In genomic region chr13:75091071-75091470, GRCm38 (mm10) we compare ENCODE assay signal across 9 mouse cellular contexts. TPM values are rescaled to one million over a fixed set of nuclear protein-coding genes. Genes with fewer than 3 reads are reported as not detected.
DNase-seq lines count a peak whose midpoint lies in the region; ATAC-seq lines count a peak whose summit lies in the region.
"Had no signal": no experiment of that assay in that cellular context is flagged by ENCODE, and none has a peak within 500 bp of the region (broad histone marks: within the 10 kb centered on the region; RNA-seq: fewer than 3 reads in every experiment).

No protein-coding gene starts in this region.

- H3K27ac ChIP-seq in embryonic facial prominence, embryonic 10.5 days (replicated peaks), result no peak overlapping the region
- H3K27ac ChIP-seq in forebrain, embryonic 16.5 days (ENCODE audit: low read length), result no peak overlapping the region
- no peak overlapping the region for H3K27ac ChIP-seq in midbrain, embryonic 16.5 days (ENCODE audit: low read length)

- no peaks in the 10 kb centered on the region for H3K36me3 ChIP-seq in embryonic facial prominence, embryonic 10.5 days (replicated peaks)
- no peaks in the 10 kb centered on the region for H3K36me3 ChIP-seq in forebrain, embryonic 16.5 days (ENCODE audit: control insufficient read depth, insufficient read depth)
- no peaks in the 10 kb centered on the region for H3K36me3 ChIP-seq in midbrain, embryonic 16.5 days (ENCODE audit: control insufficient read depth, insufficient read depth, low read length)

- ATAC-seq in forebrain, embryonic 16.5 days, result no peak
- no peak for ATAC-seq in midbrain, embryonic 16.5 days
- no peak for ATAC-seq in megakaryocyte progenitor cell, adult 5-6 weeks (replicated peaks; ENCODE audit: poor library complexity)

- WGBS in embryonic facial prominence, embryonic 10.5 days, result 77% methylated on average over 5 of the region's 5 CpGs
- WGBS in forebrain, embryonic 16.5 days, result 51% methylated on average over 5 of the region's 5 CpGs
- 66% methylated on average over 5 of the region's 5 CpGs for WGBS in midbrain, embryonic 16.5 days

- H3K27me3 ChIP-seq in embryonic facial prominence, embryonic 10.5 days (replicated peaks; ENCODE audit: low read depth, poor library complexity, severe bottlenecking), result peaks cover 14% of the 10 kb centered on the region
- no peaks in the 10 kb centered on the region for H3K27me3 ChIP-seq in forebrain, embryonic 16.5 days (replicated peaks; ENCODE audit: control insufficient read depth, insufficient read depth, low read length)
- H3K27me3 ChIP-seq in midbrain, embryonic 16.5 days (ENCODE audit: control insufficient read depth, insufficient read depth, low read depth, low read length), result no peaks in the 10 kb centered on the region

- peaks cover 12% of the 10 kb centered on the region; the same call in 1 of the 2 replicates for H3K4me1 ChIP-seq in embryonic facial prominence, embryonic 10.5 days
- peaks cover 5% of the 10 kb centered on the region; the same call in 1 of the 2 replicates for H3K4me1 ChIP-seq in forebrain, embryonic 16.5 days (replicated peaks; ENCODE audit: control insufficient read depth, insufficient read depth, low read length)
- no peaks in the 10 kb centered on the region for H3K4me1 ChIP-seq in midbrain, embryonic 16.5 days (ENCODE audit: control insufficient read depth, insufficient read depth, low read length)

- H3K9ac ChIP-seq in forebrain, embryonic 16.5 days (replicated peaks; ENCODE audit: low read depth, low read length), result no peak overlapping the region
- no peak overlapping the region for H3K9ac ChIP-seq in midbrain, embryonic 16.5 days (ENCODE audit: low read depth, low read length)

- peak; percentile 15 to 22 for DNase-seq in left cerebral cortex, postnatal 14 days (ENCODE audit: low spot score in 2 of 2)
- DNase-seq in left cerebral cortex, adult 8-10 months (ENCODE audit: low spot score in 2 of 2), result no peak
- DNase-seq in embryonic facial prominence, embryonic 10.5 days (ENCODE audit: low spot score), result no peak
- no peak for DNase-seq in ovary, postnatal 36 days (ENCODE audit: low spot score)
- DNase-seq: gastrocnemius, postnatal 25 days; kidney, adult 9 months had no signal

- no peaks in the 10 kb centered on the region for H3K9me3 ChIP-seq in embryonic facial prominence, embryonic 10.5 days
- H3K9me3 ChIP-seq in forebrain, embryonic 16.5 days (ENCODE audit: control insufficient read depth, low read length), result no peaks in the 10 kb centered on the region
- H3K9me3 ChIP-seq in midbrain, embryonic 16.5 days (replicated peaks; ENCODE audit: control insufficient read depth, low read length, poor library complexity, severe bottlenecking), result no peaks in the 10 kb centered on the region

- H3K4me3 ChIP-seq in embryonic facial prominence, embryonic 10.5 days, result peak overlapping the region; percentile 59
- H3K4me3 ChIP-seq in forebrain, embryonic 16.5 days (replicated peaks; ENCODE audit: low read length), result peak overlapping the region; percentile 64
- H3K4me3 ChIP-seq in midbrain, embryonic 16.5 days (ENCODE audit: low read depth, low read length), result peak overlapping the region; percentile 57; the same call in 1 of the 2 replicates

- H3K4me2 ChIP-seq in forebrain, embryonic 16.5 days (ENCODE audit: low read length), result peak overlapping the region; percentile 92; the same call in 1 of the 2 replicates
- H3K4me2 ChIP-seq in midbrain, embryonic 16.5 days (ENCODE audit: low read length), result peak overlapping the region; percentile 70

- intact Hi-C loops in left cerebral cortex, postnatal 14 days (cut with DNase I), result loop anchor here (10.0 kb wide), 1 partner anchor 226 kb away; no protein-coding TSS in a partner anchor

RNA-seq across cellular contexts. Expression of gene Pcsk1, which starts 1.4 kb away (rescaled TPM):
- total RNA-seq in left cerebral cortex, postnatal 14 days (2021), result 10 to 100 TPM; 31.1 to 32.6 TPM
- 10 to 100 TPM; 26.4 to 32.0 (median 28.6) TPM for total RNA-seq in left cerebral cortex, adult 8-10 months (2022)
- 0.31 and 0.39 TPM in 2 replicates for polyA plus RNA-seq in embryonic facial prominence, embryonic 10.5 days (2016; fragmentation: Nextera tagmentation; extraction: Ambion mirVana)
- 1.2 and 2.6 TPM in 2 replicates for polyA plus RNA-seq in forebrain, embryonic 16.5 days (2015; fragmentation: Nextera tagmentation; extraction: Ambion mirVana)
- 2.7 and 4.0 TPM in 2 replicates for polyA plus RNA-seq in midbrain, embryonic 16.5 days (2015; fragmentation: Nextera tagmentation; extraction: Ambion mirVana)
- not detected in 2 replicates for total RNA-seq in megakaryocyte progenitor cell, adult 5-6 weeks (2015)
- not detected in 2 replicates for total RNA-seq in megakaryocyte progenitor cell, adult 5-6 weeks (2017)

Comparison
In these comparisons a context has a peak if more than half of its experiments do, and no peak if none do; other contexts are left out.
1. DNase-seq: peak in left cerebral cortex, postnatal 14 days (2 of 2); none in left cerebral cortex, adult 8-10 months (0 of 2), embryonic facial prominence, embryonic 10.5 days (single experiment) and ovary, postnatal 36 days (single experiment).
2. RNA of gene Pcsk1, which starts 1.4 kb away (total RNA-seq): 31.1 to 32.6 TPM in left cerebral cortex, postnatal 14 days and 26.4 to 32.0 TPM in left cerebral cortex, adult 8-10 months; not detected in megakaryocyte progenitor cell, adult 5-6 weeks; every median in the first group is over 10 times any median in the second.
3. Peak in every context shown above with its lines, with median percentiles within 50 percentile points of each other: H3K4me3 ChIP-seq.